Mouse (Mus musculus): Measurements from ENCODE around the gene Ttc24.

- TF ChIP-seq POLR2A (IDR thresholded peaks at IDR 0.05; ENCODE audit: low read depth, low read length) (no peak), POLR2AphosphoS2 (IDR thresholded peaks at IDR 0.05; ENCODE audit: low read depth, low read length) (no peak), CTCF (conservative IDR thresholded peaks at IDR 0.05 in 1 of 2, IDR thresholded peaks at IDR 0.05 in 1 of 2; ENCODE audit: low read depth in 2 of 2, low read length in 2 of 2) (peak; percentile 46 to 65; a peak in 3 of 4 replicates), CHD1 (IDR thresholded peaks at IDR 0.05; ENCODE audit: low read depth, low read length) (no peak), USF2 (conservative IDR thresholded peaks at IDR 0.05; ENCODE audit: low read depth, low read length) (no peak), USF1 (IDR thresholded peaks at IDR 0.05; ENCODE audit: low read depth, low read length) (no peak), PAX5 (IDR thresholded peaks at IDR 0.05; ENCODE audit: low read length) (no peak), ETS1 (conservative IDR thresholded peaks at IDR 0.05; ENCODE audit: low read depth, low read length) (no peak), MEF2A (IDR thresholded peaks at IDR 0.05; ENCODE audit: borderline replicate concordance, low read depth, low read length) (no peak), EP300 (IDR thresholded peaks at IDR 0.05; ENCODE audit: low read length) (no peak), BHLHE40 (IDR thresholded peaks at IDR 0.05; ENCODE audit: low read depth, low read length) (no peak), RAD21 (IDR thresholded peaks at IDR 0.05; ENCODE audit: low read depth, low read length) (peak; percentile 63), E2F4 (IDR thresholded peaks at IDR 0.05; ENCODE audit: insufficient replicate concordance, low read depth, low read length) (no peak)
Observed at GRCm38 (mm10) chr3:88027434-88028186, 50.5 kb downstream of the Ttc24 start, which contains the start of gene Hapln2.

Data from CH12.LX (cell line).